Mouse (Mus musculus): ENCODE results near the gene Slc2a4. TPM values are rescaled to one million over a fixed set of nuclear protein-coding genes. Genes with fewer than 3 reads are reported as not detected.

The Slc2a4 gene
- polyA plus RNA-seq, 1 experiment from 2014 or later = 36.1 TPM

- H3K27me3 ChIP-seq = no peaks in the 10 kb centered on the region
- no peak overlapping the region for H3K9ac ChIP-seq
- H3K4me2 ChIP-seq (replicated peaks) = no peak overlapping the region
- no peaks in the 10 kb centered on the region for H3K9me3 ChIP-seq
- ATAC-seq (ENCODE audit: insufficient number of reproducible peaks, insufficient read depth, low FRiP score, low TSS enrichment) = no peak
- peaks cover 18% of the 10 kb centered on the region for H3K4me1 ChIP-seq
- 88% methylated on average over 8 of the region's 8 CpGs for WGBS
- H3K36me3 ChIP-seq = peaks cover 55% of the 10 kb centered on the region
- no peak overlapping the region for H3K4me3 ChIP-seq
- H3K27ac ChIP-seq = no peak overlapping the region
These were observed 36.4 kb upstream of the Slc2a4 start for GRCm38 (mm10) chr11:69984431-69984830.

- H3K9me3 ChIP-seq = no peaks in the 10 kb centered on the region
- H3K36me3 ChIP-seq = peaks cover 50% of the 10 kb centered on the region
- 86% methylated on average over 4 of the region's 4 CpGs for WGBS
- peak overlapping the region; percentile 99 for H3K4me3 ChIP-seq
- peak overlapping the region; percentile 78 for H3K4me2 ChIP-seq (replicated peaks)
- H3K27ac ChIP-seq = peak overlapping the region; percentile 70; the same call in 1 of the 2 replicates
- ATAC-seq (ENCODE audit: insufficient number of reproducible peaks, insufficient read depth, low FRiP score, low TSS enrichment) = no peak
- peak overlapping the region; percentile 99 for H3K9ac ChIP-seq
- H3K27me3 ChIP-seq = no peaks in the 10 kb centered on the region
- peaks cover 20% of the 10 kb centered on the region for H3K4me1 ChIP-seq
These were observed 35.4 kb upstream of the Slc2a4 start for GRCm38 (mm10) chr11:69983377-69983776.

- peaks cover 20% of the 10 kb centered on the region for H3K4me1 ChIP-seq
- H3K4me2 ChIP-seq (replicated peaks) = peak overlapping the region; percentile 78
- no peaks in the 10 kb centered on the region for H3K9me3 ChIP-seq
- H3K9ac ChIP-seq = peak overlapping the region; percentile 99
- ATAC-seq (ENCODE audit: insufficient number of reproducible peaks, insufficient read depth, low FRiP score, low TSS enrichment) = no peak
- H3K27me3 ChIP-seq = no peaks in the 10 kb centered on the region
- H3K27ac ChIP-seq = peak overlapping the region; percentile 70; the same call in 1 of the 2 replicates
- peak overlapping the region; percentile 99 for H3K4me3 ChIP-seq
- WGBS = 28% methylated on average over 5 of the region's 5 CpGs
- peaks cover 48% of the 10 kb centered on the region for H3K36me3 ChIP-seq
These were observed 34.9 kb upstream of the Slc2a4 start for GRCm38 (mm10) chr11:69982877-69983276.

- peaks cover 20% of the 10 kb centered on the region for H3K4me1 ChIP-seq
- H3K27ac ChIP-seq = peak within 1 kb of the TSS; percentile 99
- H3K36me3 ChIP-seq = peaks cover 47% of the 10 kb centered on the region
- no peaks in the 10 kb centered on the region for H3K27me3 ChIP-seq
- ATAC-seq (ENCODE audit: insufficient number of reproducible peaks, insufficient read depth, low FRiP score, low TSS enrichment) = no peak
- 56% methylated on average over 8 of the region's 8 CpGs for WGBS
- H3K4me2 ChIP-seq (replicated peaks) = peak within 1 kb of the TSS; percentile 78
- H3K4me3 ChIP-seq = peak within 1 kb of the TSS; percentile 99
- peak within 1 kb of the TSS; percentile 99 for H3K9ac ChIP-seq
- H3K9me3 ChIP-seq = no peaks in the 10 kb centered on the region
These were observed 34.2 kb upstream of the Slc2a4 start, which contains the start of gene Elp5 for GRCm38 (mm10) chr11:69982225-69982624. Gene Elp5, minus strand, starts transcription at chr11:69982517.

- no peak; the same call in 1 of the 2 replicates for ATAC-seq (ENCODE audit: insufficient number of reproducible peaks, insufficient read depth, low FRiP score, low TSS enrichment)
- Histone ChIP-seq H3K4me2 (replicated peaks) (peak within 1 kb of the TSS; percentile 78), H3K9ac (peak within 1 kb of the TSS; percentile 99), H3K4me1 (peaks cover 20% of the 10 kb centered on the region), H3K27ac (peak within 1 kb of the TSS; percentile 99), H3K27me3 (no peaks in the 10 kb centered on the region), H3K36me3 (peaks cover 42% of the 10 kb centered on the region), H3K4me3 (peak within 1 kb of the TSS; percentile 99), H3K9me3 (no peaks in the 10 kb centered on the region)
- under 1% methylated on average over 43 of the region's 43 CpGs for WGBS
These were observed 33.3 kb upstream of the Slc2a4 start, which contains the start of gene Ctdnep1 for GRCm38 (mm10) chr11:69981141-69981762. Gene Ctdnep1, plus strand, starts transcription at chr11:69981156.

- WGBS = under 1% methylated on average over 48 of the region's 60 CpGs
- H3K9ac ChIP-seq = peak overlapping the region; percentile 99
- peaks cover 20% of the 10 kb centered on the region for H3K4me1 ChIP-seq
- peak overlapping the region; percentile 99 for H3K4me3 ChIP-seq
- ATAC-seq (ENCODE audit: insufficient number of reproducible peaks, insufficient read depth, low FRiP score, low TSS enrichment) = peak; percentile 91
- peak overlapping the region; percentile 78 for H3K4me2 ChIP-seq (replicated peaks)
- no peaks in the 10 kb centered on the region for H3K9me3 ChIP-seq
- peaks cover 45% of the 10 kb centered on the region for H3K36me3 ChIP-seq
- no peaks in the 10 kb centered on the region for H3K27me3 ChIP-seq
- H3K27ac ChIP-seq = peak overlapping the region; percentile 99
These were observed 32.5 kb upstream of the Slc2a4 start for GRCm38 (mm10) chr11:69980196-69981140.

GRCm38 (mm10) chr11:69979827-69980195 lies 31.8 kb upstream of the Slc2a4 start:
- Histone ChIP-seq H3K27ac (peak overlapping the region; percentile 99), H3K9ac (peak overlapping the region; percentile 99), H3K4me1 (peaks cover 20% of the 10 kb centered on the region), H3K27me3 (no peaks in the 10 kb centered on the region), H3K4me3 (peak overlapping the region; percentile 99), H3K9me3 (no peaks in the 10 kb centered on the region), H3K36me3 (peaks cover 45% of the 10 kb centered on the region), H3K4me2 (replicated peaks) (peak overlapping the region; percentile 78)
- WGBS = 2% methylated on average over 16 of the region's 16 CpGs
- ATAC-seq (ENCODE audit: insufficient number of reproducible peaks, insufficient read depth, low FRiP score, low TSS enrichment) = no peak; the same call in 1 of the 2 replicates

- 83% methylated on average over 4 of the region's 4 CpGs for WGBS
- H3K9me3 ChIP-seq = no peaks in the 10 kb centered on the region
- H3K27ac ChIP-seq = no peak overlapping the region
- ATAC-seq (ENCODE audit: insufficient number of reproducible peaks, insufficient read depth, low FRiP score, low TSS enrichment) = no peak
- H3K4me3 ChIP-seq = no peak overlapping the region
- H3K4me1 ChIP-seq = peaks cover 5% of the 10 kb centered on the region; the same call in 1 of the 2 replicates
- peaks cover 60% of the 10 kb centered on the region for H3K36me3 ChIP-seq
- no peak overlapping the region for H3K9ac ChIP-seq
- H3K27me3 ChIP-seq = no peaks in the 10 kb centered on the region
- H3K4me2 ChIP-seq (replicated peaks) = no peak overlapping the region
These were observed 28.3 kb upstream of the Slc2a4 start for GRCm38 (mm10) chr11:69976271-69976670.

- WGBS = 91% methylated on average over 2 of the region's 2 CpGs
- Histone ChIP-seq H3K9ac (no peak overlapping the region), H3K36me3 (peaks cover 69% of the 10 kb centered on the region), H3K27ac (no peak overlapping the region), H3K27me3 (no peaks in the 10 kb centered on the region), H3K9me3 (no peaks in the 10 kb centered on the region), H3K4me1 (peaks cover 5% of the 10 kb centered on the region; the same call in 1 of the 2 replicates), H3K4me2 (replicated peaks) (no peak overlapping the region), H3K4me3 (no peak overlapping the region)
- ATAC-seq (ENCODE audit: insufficient number of reproducible peaks, insufficient read depth, low FRiP score, low TSS enrichment) = no peak
These were observed 26.9 kb upstream of the Slc2a4 start for GRCm38 (mm10) chr11:69974907-69975306.

GRCm38 (mm10) chr11:69970775-69971174 lies 22.8 kb upstream of the Slc2a4 start:
- no peak for ATAC-seq (ENCODE audit: insufficient number of reproducible peaks, insufficient read depth, low FRiP score, low TSS enrichment)
- peaks cover 68% of the 10 kb centered on the region for H3K36me3 ChIP-seq
- WGBS = 80% methylated on average over 3 of the region's 3 CpGs

GRCm38 (mm10) chr11:69970222-69970621 lies 22.2 kb upstream of the Slc2a4 start:
- Histone ChIP-seq H3K4me2 (replicated peaks) (no peak overlapping the region), H3K9ac (no peak overlapping the region), H3K36me3 (peaks cover 62% of the 10 kb centered on the region), H3K27me3 (peaks cover 29% of the 10 kb centered on the region), H3K4me3 (no peak overlapping the region), H3K9me3 (no peaks in the 10 kb centered on the region), H3K27ac (no peak overlapping the region), H3K4me1 (peaks cover 7% of the 10 kb centered on the region; the same call in 1 of the 2 replicates)
- no peak for ATAC-seq (ENCODE audit: insufficient number of reproducible peaks, insufficient read depth, low FRiP score, low TSS enrichment)
- 80% methylated on average over 6 of the region's 6 CpGs for WGBS

More at GRCm38 (mm10) chr11:69970775-69971174, 22.8 kb upstream of the Slc2a4 start:
- H3K9ac ChIP-seq = no peak overlapping the region
- H3K4me1 ChIP-seq = peaks cover 4% of the 10 kb centered on the region; the same call in 1 of the 2 replicates
- no peak overlapping the region for H3K27ac ChIP-seq
- no peak overlapping the region for H3K4me2 ChIP-seq (replicated peaks)
- H3K27me3 ChIP-seq = peaks cover 24% of the 10 kb centered on the region
- H3K4me3 ChIP-seq = no peak overlapping the region
- no peaks in the 10 kb centered on the region for H3K9me3 ChIP-seq

Data from embryonic facial prominence, embryonic 12.5 days (tissue).